Mouse (Mus musculus): ENCODE measurements around the gene Apopt1.

Apopt1 gene

GRCm38 (mm10) chr12:111785174-111785573 is 72.1 kb downstream of the Apopt1 start:
- no peak for DNase-seq

- no peak for DNase-seq
Measured at GRCm38 (mm10) chr12:111787015-111787414, 74.0 kb downstream of the Apopt1 start.

- no peak for DNase-seq
Measured at GRCm38 (mm10) chr12:111790090-111790489, 77.0 kb downstream of the Apopt1 start.

- no peak for DNase-seq
Measured at GRCm38 (mm10) chr12:111790631-111791030, 77.6 kb downstream of the Apopt1 start.

GRCm38 (mm10) chr12:111791474-111792104 is 78.5 kb downstream of the Apopt1 start:
- DNase-seq, result no peak

- DNase-seq, result no peak
Measured at GRCm38 (mm10) chr12:111794102-111794501, 81.0 kb downstream of the Apopt1 start.

- DNase-seq, result no peak
Measured at GRCm38 (mm10) chr12:111794526-111795179, 81.6 kb downstream of the Apopt1 start.

- DNase-seq, result no peak
Measured at GRCm38 (mm10) chr12:111795180-111795895, 82.3 kb downstream of the Apopt1 start.

GRCm38 (mm10) chr12:111797251-111797650 is 84.2 kb downstream of the Apopt1 start:
- no peak for DNase-seq

GRCm38 (mm10) chr12:111798493-111798892 is 85.4 kb downstream of the Apopt1 start:
- DNase-seq, result no peak

- DNase-seq, result no peak
Measured at GRCm38 (mm10) chr12:111800459-111801183, 87.6 kb downstream of the Apopt1 start.

GRCm38 (mm10) chr12:111803538-111803937 is 90.5 kb downstream of the Apopt1 start:
- no peak for DNase-seq

Measured in embryo, embryonic 11 days (tissue).